Mouse (Mus musculus): ENCODE data around the gene Kansl1.

The Kansl1 gene

GRCm38 (mm10) chr11:104379635-104380034, 89.0 kb downstream of the Kansl1 start:
- DNase-seq (ENCODE audit: extremely low read depth, insufficient read length, low spot score), result no peak

GRCm38 (mm10) chr11:104376291-104376690, 92.4 kb downstream of the Kansl1 start:
- DNase-seq (ENCODE audit: extremely low read depth, insufficient read length, low spot score), result no peak

- no peak for DNase-seq (ENCODE audit: extremely low read depth, insufficient read length, low spot score)
These were observed 101.0 kb downstream of the Kansl1 start for GRCm38 (mm10) chr11:104367486-104368190.

GRCm38 (mm10) chr11:104363823-104364600, 104.6 kb downstream of the Kansl1 start:
- no peak for DNase-seq (ENCODE audit: extremely low read depth, insufficient read length, low spot score)

GRCm38 (mm10) chr11:104362704-104363103, 106.0 kb downstream of the Kansl1 start:
- DNase-seq (ENCODE audit: extremely low read depth, insufficient read length, low spot score), result no peak

GRCm38 (mm10) chr11:104361790-104362189, 106.9 kb downstream of the Kansl1 start:
- peak; percentile 66 for DNase-seq (ENCODE audit: extremely low read depth, insufficient read length, low spot score)

GRCm38 (mm10) chr11:104346931-104347330, 121.7 kb downstream of the Kansl1 start:
- DNase-seq (ENCODE audit: extremely low read depth, insufficient read length, low spot score), result no peak

- DNase-seq (ENCODE audit: extremely low read depth, insufficient read length, low spot score), result no peak
These were observed 133.7 kb downstream of the Kansl1 start for GRCm38 (mm10) chr11:104334946-104335345.

- DNase-seq (ENCODE audit: extremely low read depth, insufficient read length, low spot score), result no peak
These were observed 134.5 kb downstream of the Kansl1 start for GRCm38 (mm10) chr11:104334115-104334514.

GRCm38 (mm10) chr11:104332105-104332504, 136.6 kb downstream of the Kansl1 start:
- no peak for DNase-seq (ENCODE audit: extremely low read depth, insufficient read length, low spot score)

- DNase-seq (ENCODE audit: extremely low read depth, insufficient read length, low spot score), result no peak
These were observed 137.5 kb downstream of the Kansl1 start for GRCm38 (mm10) chr11:104331208-104331607.

- no peak for DNase-seq (ENCODE audit: extremely low read depth, insufficient read length, low spot score)
These were observed 138.5 kb downstream of the Kansl1 start for GRCm38 (mm10) chr11:104330151-104330550.

- DNase-seq (ENCODE audit: extremely low read depth, insufficient read length, low spot score), result no peak
These were observed 139.3 kb downstream of the Kansl1 start for GRCm38 (mm10) chr11:104329185-104329926.

GRCm38 (mm10) chr11:104327946-104328345, 140.7 kb downstream of the Kansl1 start:
- DNase-seq (ENCODE audit: extremely low read depth, insufficient read length, low spot score), result no peak

- no peak for DNase-seq (ENCODE audit: extremely low read depth, insufficient read length, low spot score)
These were observed 141.2 kb downstream of the Kansl1 start for GRCm38 (mm10) chr11:104327462-104327861.

GRCm38 (mm10) chr11:104322142-104322541, 146.5 kb downstream of the Kansl1 start:
- DNase-seq (ENCODE audit: extremely low read depth, insufficient read length, low spot score), result no peak

GRCm38 (mm10) chr11:104320511-104320910, 148.2 kb downstream of the Kansl1 start:
- no peak for DNase-seq (ENCODE audit: extremely low read depth, insufficient read length, low spot score)

GRCm38 (mm10) chr11:104318940-104319781, 149.5 kb downstream of the Kansl1 start:
- peak; percentile 65 for DNase-seq (ENCODE audit: extremely low read depth, insufficient read length, low spot score)

GRCm38 (mm10) chr11:104317631-104318030, 151.0 kb downstream of the Kansl1 start:
- DNase-seq (ENCODE audit: extremely low read depth, insufficient read length, low spot score), result no peak

- peak; percentile 28 for DNase-seq (ENCODE audit: extremely low read depth, insufficient read length, low spot score)
These were observed 151.8 kb downstream of the Kansl1 start for GRCm38 (mm10) chr11:104316685-104317400.

All from 3134 (cell line).